Mouse (Mus musculus): Measurements from ENCODE around the gene Hnrnpa3.
"Not testable (repeated sequence)": the region's sequence is repeated elsewhere in the genome, so short reads cannot be mapped to it uniquely, and the experiment has no call there.

Hnrnpa3 gene

DNA sequence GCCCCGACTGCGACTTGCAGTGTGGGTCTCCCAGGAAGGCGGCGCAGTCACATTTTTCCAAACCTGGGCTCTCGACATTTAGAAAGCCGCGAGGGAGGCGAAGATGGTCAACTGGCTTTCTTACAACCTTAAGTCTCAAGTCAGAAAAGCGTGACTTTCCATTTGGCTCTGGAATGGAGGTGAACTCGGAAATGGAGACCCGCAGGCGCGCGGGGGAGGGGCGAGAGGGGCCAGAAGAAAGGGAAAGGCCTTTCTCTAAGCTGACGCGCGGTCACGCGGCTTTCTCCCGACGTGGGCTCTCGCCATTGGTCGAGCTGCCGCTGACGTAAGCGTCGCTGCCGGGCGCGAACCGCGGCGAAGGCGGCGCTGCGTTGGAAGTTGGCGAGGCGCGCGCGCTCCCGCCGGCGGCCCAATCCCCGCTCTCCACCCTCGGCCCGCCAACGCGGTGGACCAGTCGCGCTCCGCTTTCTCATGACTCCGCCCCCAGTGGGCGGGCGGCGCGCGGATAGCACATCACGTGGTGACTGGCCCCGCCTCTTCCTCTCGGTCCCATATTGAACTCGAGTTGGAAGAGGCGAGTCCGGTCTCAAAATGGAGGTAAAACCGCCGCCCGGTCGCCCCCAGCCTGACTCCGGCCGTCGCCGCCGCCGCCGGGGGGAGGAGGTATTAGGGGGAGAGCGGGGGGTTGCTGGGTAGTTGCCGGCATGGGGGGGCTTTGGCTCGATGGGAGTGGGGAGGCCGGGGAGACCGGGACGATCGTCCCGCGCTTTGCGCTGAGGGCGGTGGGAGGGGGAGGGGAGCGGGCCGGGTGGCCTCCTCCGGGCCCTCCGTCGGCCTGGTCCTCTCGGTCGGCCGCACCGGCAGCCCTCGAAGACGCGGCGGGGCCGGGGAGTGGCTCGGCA lies at the start of gene Hnrnpa3:
Hnrnpa3 (plus strand) TSS at position 535 of the 902 bp plus-strand sequence.
- DNase-seq: peak; percentile 99

DNA sequence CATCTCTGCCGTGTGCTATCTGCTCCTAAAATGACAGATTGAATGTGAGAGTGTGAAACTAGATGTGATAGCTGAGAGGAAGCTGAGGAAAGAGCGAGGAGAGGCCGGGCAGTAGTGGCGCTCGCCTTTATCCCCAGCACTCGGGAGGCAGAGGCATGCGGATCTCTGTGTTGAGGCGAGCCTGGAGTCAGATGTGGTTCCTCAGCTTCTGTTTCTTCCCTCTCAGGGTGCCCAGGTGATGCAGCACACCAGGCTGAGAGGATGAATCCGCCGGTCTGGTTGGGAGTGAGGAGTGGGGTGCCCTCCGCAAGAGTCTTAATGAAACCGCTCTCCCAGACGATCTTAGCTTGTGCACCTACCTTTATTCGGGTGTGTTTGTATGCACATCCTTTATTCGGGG lies 49.1 kb upstream of the Hnrnpa3 start:
- no peak for DNase-seq

DNA sequence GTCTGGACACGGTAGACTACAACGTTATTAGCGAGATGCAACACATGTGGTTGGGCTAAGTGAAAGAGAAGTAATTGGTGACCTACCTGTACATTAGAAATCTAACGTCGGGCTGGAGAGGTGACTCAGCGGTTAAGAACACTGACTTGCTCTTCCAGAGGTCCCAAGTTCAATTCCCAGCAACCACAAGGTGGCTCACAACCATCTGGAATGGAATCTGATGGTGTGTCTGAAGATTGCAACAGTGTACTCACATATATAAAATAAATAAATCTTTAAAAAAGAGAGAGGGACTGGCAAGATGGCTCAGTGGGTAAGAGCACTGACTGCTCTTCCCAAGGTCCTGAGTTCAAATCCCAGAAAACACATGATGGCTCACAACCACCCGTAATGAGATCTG lies 48.5 kb upstream of the Hnrnpa3 start:
- DNase-seq: peak in 1 of 2 experiments; percentile 5

DNA sequence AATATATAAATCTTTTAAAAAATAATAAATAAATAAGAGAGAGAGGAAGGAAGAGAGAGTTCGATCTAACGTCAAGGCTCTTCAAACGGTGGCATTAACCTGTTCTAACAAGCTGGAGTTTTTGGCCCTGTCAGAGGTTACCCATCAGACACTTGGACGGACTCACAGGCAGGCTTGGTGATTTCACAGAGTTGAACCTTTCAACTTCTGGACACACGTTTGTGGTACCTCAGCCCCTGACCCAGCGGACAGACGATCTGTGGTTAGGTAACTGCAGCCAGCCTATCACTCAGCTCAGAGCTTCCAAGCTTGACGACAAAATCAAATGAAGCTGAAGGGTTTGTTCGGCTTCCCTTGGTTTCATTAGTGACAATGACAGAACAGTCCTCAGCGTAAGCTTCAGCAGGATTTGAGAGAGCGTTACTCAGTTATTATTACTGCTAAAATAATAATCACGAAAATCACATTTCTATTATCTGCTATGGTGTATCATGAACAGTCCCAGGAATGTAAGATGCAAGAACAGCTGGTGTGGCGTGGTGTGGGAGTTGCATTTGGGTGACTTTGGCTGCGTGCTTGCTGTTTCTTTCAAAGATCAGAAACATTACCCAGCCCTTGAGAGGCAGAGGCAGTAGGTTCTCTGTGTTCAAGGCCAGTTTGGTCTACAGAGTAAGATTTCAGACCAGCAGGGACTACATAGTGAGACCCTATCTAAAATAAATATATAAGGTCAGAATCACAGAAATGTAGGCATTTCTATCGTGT lies 47.8 kb upstream of the Hnrnpa3 start:
- no peak for DNase-seq

DNA sequence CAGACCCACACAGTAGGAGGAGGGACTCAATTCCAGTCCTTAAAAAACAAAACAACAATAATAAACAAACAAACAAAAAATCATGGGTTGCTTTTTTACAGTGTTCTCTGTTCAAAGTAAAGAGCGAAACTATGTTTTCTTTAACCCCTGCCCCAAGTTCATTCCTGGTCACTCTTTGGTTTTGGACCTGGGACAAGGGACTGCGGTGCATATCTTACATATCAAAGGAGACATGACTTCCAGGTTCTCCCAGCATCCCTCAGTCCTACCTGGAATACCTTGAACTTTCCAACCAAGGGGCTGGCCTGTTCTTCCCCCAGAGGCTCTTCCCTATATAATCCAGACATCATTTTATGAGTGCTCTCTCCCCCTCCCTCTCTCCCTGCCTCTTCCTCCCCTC lies 47.1 kb upstream of the Hnrnpa3 start:
- no peak for DNase-seq

DNA sequence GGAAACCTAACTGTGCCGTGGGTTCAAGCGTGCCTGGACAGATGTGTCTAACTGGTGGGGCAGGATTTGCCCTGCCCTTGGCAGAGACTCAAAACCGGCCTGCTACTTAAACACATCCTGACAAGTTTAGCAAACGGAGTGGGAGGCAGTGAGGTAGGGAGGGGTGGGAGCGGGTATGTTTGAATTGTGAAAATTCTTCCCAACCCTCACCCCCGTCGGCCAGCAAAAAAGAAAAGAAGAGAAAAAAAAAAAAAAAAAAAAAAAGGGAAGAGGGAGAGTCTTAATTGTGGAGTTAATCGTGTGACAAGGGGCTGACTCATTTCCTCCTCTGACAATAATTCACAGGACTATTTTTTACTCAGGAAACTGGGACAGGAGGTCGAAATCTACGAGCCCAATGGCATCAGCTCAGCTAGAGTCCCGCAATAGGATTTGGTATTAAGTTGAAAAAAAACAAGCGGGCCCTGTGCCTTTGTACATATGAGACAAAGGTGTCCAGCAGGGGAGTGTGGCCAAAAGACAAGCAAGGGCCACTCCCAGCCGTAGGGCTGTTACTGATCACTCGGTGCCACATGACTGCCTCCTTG lies 46.0 kb upstream of the Hnrnpa3 start:
- DNase-seq: peak in 1 of 2 experiments; percentile 20

DNA sequence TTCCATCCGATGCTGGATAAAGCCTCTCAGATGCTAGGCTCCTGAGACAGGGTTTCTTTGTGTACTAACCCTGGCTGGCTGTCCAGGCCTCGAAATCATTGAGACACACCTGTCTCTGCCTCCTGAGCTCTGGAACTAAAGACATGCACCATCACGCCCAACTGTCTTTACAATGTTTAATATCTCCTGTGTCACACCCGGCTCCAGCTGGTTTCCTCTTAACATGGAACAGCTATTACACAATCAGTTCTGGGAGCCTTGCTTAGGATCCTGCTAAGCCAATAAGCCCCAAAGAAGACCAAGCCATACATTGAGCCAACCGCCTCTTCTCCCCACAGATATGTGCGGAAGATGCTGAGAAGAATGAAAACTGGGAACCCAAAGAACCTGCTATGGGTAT lies 44.5 kb upstream of the Hnrnpa3 start:
- DNase-seq: no peak

DNA sequence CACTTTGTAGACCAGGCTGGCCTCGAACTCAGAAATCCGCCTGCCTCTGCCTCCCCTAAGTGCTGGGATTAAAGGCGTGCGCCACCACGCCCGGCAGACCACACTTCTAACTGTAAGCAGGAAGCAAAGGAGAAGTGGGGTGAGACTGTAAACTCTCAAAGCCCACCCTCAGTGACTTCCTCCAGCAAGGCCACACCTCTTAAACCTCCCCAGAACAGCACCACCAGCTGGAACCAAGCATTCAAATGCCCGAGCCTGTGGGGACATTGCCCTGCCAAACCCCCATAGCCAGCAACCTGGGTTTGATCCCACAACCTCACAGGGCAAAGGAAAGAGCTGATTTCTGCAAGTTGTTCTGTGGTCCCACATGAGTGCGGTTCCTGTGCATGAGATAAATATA lies 42.1 kb upstream of the Hnrnpa3 start:
- DNase-seq: no peak

DNA sequence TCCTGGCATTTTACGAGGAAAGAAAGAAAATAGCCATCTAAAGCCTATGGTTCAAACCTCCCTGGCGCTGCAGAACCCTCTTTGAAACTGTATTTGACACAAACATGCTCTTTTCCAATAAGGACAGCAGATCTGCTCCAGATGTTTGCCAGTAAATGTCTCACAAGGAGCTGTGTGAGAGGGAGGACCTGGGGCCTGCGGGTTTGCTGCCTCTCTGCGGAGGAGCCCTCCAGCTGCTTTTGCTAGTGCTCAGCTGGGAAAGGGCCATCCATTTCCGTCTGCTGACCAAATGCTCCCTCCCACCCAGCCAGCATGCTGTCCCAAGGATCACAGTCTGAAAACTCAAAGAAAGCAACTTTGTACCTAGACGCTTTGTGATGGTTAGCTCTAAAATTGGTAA lies 40.3 kb upstream of the Hnrnpa3 start:
- DNase-seq: no peak

DNA sequence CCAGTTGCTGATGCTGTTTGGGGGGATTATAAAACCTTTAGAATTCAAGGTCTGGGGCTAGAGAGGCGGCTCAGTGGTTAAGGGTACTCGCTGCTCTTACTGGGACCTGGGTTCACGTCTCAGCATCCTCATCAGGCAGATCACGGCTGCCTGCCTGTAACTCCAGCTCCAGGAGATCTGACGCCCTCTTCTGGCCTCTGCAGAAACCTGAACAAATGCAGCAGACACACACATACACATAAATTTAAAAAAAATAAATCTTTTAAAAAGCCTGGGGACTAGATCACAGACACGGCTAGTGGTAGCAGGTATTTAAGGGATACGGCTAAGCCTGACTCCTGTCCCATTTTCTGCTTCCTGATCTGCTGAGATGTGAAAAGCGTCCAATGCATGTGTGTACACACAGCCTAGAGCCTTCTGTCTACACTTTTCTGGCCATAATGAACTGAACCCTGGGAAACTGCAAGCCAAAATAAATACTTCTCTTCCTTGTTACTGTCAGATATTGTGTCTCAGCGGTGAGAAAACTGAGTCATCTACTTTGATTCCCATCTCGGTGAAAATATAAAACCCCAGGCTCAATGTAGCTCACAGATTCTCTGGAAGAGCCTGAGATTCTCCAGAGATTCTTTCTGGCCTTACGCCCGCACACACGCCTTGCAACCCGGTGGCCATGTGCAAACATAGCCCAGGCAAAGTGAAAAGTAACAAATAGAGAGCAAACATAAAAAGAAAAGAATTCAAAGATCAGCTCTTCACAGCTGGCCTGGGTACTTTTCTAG lies 37.0 kb upstream of the Hnrnpa3 start:
- DNase-seq: peak in 1 of 2 experiments; percentile 11

DNA sequence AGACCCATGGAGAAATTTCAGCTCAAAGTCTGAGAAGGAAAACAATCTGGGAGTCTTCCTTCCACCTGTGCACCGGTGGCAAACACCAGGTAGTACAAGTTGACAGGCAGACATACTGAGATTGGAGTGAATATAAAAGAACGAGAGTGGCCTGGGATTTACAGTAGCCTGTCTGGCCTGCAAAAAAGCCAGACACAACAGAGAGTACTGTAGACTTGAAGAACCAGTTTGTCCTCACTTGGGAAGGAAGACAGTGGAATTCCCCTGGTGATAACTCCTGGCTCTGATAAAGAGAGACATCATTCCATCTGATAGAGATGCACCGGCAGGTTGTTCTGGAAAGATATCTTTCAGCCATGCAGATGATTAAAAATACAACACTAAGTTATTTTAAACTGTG lies 34.0 kb upstream of the Hnrnpa3 start:
- no peak for DNase-seq

DNA sequence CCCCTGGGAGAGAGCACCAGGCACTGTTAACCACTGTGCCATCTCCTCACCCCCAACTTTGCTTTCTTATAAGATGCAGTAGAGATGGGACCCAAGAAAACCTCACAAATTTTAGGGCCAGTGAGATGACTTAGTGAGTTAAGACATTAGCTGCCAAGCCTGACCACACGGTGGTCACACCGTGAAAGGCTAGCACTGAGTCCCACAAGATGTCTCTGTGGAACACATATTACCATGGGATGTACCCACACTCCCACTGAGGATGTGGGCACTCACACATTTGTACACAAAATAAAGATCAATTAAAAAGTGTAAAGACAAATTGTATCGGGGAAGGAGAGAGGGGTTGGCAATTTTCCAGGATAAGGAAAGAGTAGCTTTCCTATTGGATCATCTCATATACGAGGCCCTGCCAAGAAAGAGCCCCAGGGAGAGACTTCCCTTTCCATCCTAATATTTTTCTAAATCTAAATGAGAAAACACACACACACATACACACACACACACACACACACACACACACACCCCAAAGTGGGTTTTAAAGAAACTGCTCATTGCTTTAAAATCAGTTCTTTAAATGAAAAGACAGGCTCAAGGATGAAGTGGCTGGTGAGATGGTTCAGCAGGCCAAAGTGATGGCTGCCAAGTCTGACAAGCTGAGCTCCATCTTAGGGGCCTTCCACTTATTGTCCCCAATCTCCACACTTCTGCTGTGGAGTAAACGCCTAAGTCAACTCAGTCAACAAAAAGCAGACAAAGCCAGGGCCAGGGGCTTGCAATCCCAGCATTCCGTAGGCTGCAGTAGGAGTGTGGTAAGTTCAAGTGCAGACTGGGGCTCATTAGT lies 32.2 kb upstream of the Hnrnpa3 start:
- DNase-seq: peak in 1 of 2 experiments; percentile 9

DNA sequence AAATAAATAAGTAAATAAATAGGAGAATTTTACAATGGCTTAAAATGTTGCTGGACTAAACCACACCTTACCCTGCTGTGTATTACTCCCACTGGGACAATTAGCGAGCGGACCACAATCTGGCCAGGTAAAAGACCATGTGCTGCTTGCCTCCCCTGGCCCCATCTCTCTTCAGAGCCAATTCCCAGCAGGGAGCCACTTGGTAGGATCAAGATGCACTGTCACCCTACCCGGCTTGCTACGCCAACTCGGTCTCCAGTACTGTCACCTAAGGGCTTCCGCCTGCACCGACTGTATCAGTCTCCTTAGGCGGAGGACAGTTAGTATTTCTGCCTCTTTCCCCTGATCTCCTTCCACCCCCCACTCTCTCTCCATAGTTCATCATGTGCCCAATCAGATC lies 30.6 kb upstream of the Hnrnpa3 start:
- DNase-seq: peak; percentile 16 to 26

DNA sequence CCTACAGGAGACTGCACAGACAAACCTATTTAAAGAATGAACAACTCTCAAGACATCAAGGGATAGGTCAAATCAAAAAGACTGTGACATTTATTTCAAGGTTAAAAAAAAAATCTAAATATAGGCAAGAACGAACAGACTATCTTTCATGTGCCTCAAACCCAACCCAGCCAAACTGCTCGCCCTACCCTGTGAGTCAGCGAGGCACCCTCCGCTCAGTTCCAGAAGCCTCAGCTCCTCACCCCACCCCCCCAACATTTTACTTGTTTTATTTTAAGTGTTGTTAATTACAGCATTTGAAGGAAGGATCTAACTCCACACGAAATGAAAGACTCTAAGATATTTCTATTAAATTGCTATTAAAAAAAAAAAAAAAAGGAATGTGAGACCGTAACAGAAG lies 27.6 kb upstream of the Hnrnpa3 start:
- no peak for DNase-seq

DNA sequence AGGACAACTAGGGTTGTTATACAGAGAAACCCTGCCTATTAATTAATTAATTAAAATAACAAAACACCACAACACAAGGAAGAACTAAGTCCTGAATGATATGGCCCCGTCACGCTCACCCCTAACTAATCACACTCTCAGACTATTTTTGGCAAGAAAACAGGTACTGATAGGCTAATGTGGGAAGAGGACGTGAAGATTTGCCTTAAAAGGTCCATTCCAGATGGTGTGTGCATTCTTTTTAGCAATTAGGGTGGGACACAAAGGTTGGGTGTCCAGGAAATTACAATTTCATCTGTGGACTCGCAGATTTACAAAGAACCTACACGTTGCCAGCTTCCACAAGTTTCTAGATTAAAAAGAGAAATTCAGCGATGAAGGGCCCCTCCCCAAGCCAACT lies 27.0 kb upstream of the Hnrnpa3 start:
- DNase-seq: no peak

DNA sequence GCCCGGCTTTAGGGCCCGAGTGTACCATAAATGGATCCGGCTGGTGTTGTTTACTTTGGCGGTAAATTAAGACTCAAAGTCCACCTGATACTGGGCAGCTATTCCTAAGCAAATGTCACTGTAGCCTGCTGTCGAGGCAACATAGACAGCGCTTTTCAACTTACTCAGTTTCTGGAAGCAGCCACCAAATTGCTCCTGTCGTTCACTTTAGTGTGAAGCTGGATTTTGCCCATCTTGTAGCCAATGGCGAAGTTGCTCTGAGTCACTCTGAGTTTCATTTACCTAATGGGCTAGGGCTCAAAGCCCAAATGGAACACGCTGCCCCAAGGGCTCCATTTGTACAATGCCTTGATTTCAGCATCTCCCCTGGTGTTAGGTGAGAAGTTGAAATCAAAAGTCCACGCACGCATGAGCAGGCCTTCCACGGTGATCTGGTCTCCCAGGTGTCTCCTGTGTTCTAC lies 26.3 kb upstream of the Hnrnpa3 start:
- no peak for DNase-seq

DNA sequence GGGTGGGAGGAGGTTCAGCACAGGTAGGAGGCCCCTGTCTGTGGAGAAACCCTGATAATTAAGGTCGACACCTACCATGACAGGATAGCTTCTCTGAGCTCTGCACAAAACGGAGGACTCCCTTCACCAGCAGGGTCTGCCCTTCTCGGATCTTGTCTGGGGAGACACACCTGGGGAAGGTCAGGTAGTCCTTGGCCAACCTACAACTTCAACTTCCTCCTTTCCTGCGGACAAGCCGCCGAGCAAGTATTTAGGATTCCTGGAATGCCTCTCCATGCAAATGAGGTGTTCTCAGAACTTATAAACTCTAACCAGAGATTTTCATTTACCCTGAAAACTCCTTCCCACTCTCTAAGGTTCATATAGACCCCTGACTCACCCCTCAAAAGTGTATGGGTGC lies 25.7 kb upstream of the Hnrnpa3 start:
- no peak for DNase-seq

DNA sequence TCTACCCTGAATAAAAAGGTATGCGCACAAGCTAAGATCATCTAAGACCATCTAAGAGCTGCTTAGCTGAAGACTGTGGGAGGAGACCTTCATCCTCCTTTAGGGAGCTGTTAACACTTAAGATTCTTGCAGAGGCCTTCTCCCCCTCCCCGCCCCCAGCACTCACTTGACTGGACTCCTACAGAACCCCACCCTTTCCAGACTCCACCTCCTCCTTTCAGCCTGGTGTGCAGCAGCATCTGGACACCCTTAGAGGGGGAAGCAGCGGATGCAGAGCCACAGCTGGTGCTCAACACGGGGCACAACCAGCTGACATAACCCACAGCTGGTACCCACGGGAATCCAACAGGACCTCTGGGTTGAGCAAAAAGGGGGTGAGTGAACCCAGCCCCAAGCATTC lies 25.3 kb upstream of the Hnrnpa3 start:
- DNase-seq: no peak

DNA sequence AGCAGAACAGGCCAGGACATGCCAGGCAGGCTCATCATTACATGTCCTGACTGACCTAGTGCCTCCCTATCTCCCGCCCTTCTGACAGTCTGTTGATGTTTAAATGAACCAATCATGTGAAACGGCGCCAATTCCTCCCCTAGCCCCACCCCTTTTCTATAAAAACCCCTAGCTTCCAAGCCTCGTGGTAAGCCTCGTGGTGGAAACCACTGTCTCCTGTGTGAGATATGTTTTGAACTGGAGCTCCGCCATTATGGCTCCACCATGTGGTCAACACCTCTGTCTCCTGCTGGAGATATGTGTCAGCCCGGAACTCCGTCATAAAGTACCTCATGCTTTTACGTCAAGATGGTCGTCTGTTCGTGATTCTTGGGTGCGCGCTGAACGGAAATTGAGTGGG lies 24.6 kb upstream of the Hnrnpa3 start:
- DNase-seq: not testable (repeated sequence)

DNA sequence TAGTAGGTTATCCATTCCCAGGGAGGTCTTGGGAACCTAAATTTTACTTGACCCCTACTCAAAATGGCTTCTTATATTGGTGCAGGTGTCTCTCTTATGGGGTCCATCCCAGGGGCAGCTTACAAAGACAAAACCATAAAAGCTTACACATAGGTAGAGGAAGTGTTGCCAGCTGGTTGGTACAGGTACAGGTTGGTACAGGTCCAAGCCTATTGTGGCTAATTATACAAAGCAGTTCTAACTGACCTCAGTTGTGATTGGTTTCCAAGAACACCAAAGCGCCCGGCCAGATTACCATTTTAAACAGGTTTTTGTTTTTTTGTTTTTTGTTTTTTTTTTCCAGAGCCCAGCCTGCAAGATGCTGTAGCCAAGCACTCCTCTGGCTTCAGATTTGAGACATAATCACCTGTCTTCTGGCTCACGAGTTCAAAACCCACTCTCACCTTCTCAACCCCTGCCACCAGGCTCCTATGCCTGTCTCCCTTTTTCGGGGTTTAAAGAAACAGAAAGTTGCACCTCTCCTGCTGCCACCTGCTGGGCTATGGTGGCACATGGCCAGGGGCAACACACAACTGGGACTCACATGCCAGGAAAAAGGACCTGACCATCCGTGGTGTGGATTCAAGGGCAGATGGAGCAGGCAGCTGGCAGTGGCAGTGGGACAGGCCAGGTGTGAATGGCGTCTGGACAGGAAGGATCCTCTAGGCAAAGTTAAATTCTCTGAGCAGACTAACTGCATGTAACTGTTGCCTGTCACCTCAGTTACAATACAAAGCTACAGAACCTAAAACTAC lies 22.6 kb upstream of the Hnrnpa3 start:
- peak; percentile 36 to 47 for DNase-seq

DNA sequence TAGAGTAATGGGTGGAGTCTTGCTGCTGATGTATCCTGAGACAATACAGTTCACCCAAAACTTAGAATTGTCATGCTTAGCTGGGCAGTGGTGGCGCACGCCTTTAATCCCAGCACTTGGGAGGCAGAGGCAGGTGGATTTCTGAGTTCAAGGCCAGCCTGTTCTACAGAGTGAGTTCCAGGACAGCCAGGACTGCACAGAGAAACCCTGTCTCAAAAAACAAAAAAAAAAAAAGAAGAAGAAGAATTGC lies 22.1 kb upstream of the Hnrnpa3 start:
- DNase-seq: not testable (repeated sequence)

Measured in cerebellum, postnatal 10 days (tissue).